In the genomic region with DNA sequence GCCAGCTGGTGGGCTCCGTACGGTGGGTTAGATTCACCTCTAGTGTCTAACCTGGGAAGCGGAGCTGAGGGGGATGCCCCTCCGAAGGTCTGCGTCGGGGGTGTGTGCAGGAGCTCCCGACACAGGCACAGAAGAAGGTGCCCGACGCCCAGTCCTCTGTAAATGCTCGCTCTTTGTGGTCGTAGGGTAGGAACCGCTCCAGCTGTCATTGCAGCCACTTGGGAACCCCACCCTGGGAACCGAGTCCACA, we compare ENCODE assay signal across 8 mouse cellular contexts. TPM values are rescaled to one million over a fixed set of nuclear protein-coding genes. Genes with fewer than 3 reads are reported as not detected.
DNase-seq lines count a peak whose midpoint lies in the region; ATAC-seq and TF ChIP-seq lines count a peak whose summit lies in the region.

No protein-coding gene starts in this region.

- H3K79me2 ChIP-seq in CH12.LX (replicated peaks; ENCODE audit: control insufficient read depth, extremely low read depth, insufficient read depth, poor library complexity, severe bottlenecking): peaks cover 42% of the 10 kb centered on the region

- H3K9ac ChIP-seq in CH12.LX (ENCODE audit: insufficient read depth, low read depth): peak overlapping the region; percentile 96
- H3K9ac ChIP-seq in limb, embryonic 14.5 days (ENCODE audit: low read depth, low read length, severe bottlenecking): peak overlapping the region; percentile 99

- peak overlapping the region; percentile 100 for H3K4me3 ChIP-seq in heart, embryonic 10.5 days
- H3K4me3 ChIP-seq in CH12.LX (replicated peaks in 1 of 3; ENCODE audit: low read depth in 2 of 3, low read length in 2 of 3, poor library complexity in 1 of 3): peak overlapping the region; percentile 81 to 92 (median 84)
- H3K4me3 ChIP-seq in erythroblast, embryonic 14.5 days (replicated peaks): peak overlapping the region; percentile 93
- H3K4me3 ChIP-seq in limb, embryonic 14.5 days (replicated peaks; ENCODE audit: low read length): peak overlapping the region; percentile 99
- peak overlapping the region; percentile 83 for H3K4me3 ChIP-seq in small intestine, adult 2 months (ENCODE audit: low read depth, low read length)

- no peak for TF ChIP-seq EP300 in CH12.LX (IDR thresholded peaks at IDR 0.05; ENCODE audit: low read length)

- H3K36me3 ChIP-seq in heart, embryonic 10.5 days: peaks cover 39% of the 10 kb centered on the region
- H3K36me3 ChIP-seq in CH12.LX (replicated peaks in 1 of 2; ENCODE audit: control insufficient read depth in 1 of 2, insufficient read depth in 1 of 2, low read length in 1 of 2): peaks cover 34 to 40% of the 10 kb centered on the region in 2 experiments
- peaks cover 40% of the 10 kb centered on the region for H3K36me3 ChIP-seq in erythroblast, embryonic 14.5 days (ENCODE audit: control insufficient read depth)
- H3K36me3 ChIP-seq in limb, embryonic 14.5 days (ENCODE audit: control insufficient read depth, insufficient read depth, low read length): peaks cover 41% of the 10 kb centered on the region
- peaks cover 39% of the 10 kb centered on the region for H3K36me3 ChIP-seq in small intestine, adult 2 months (ENCODE audit: control insufficient read depth, insufficient read depth, low read length)

- TF ChIP-seq POLR2A in CH12.LX (IDR thresholded peaks at IDR 0.05; ENCODE audit: low read depth, low read length): no peak
- no peak for TF ChIP-seq POLR2A in limb, embryonic 14.5 days (IDR thresholded peaks at IDR 0.05; ENCODE audit: borderline replicate concordance, extremely low read depth, insufficient read depth, insufficient read length)
- TF ChIP-seq POLR2A in small intestine, adult 2 months (IDR thresholded peaks at IDR 0.05; ENCODE audit: low read depth, low read length): no peak

- DNase-seq in heart, embryonic 10.5 days (ENCODE audit: low spot score): peak; percentile 85
- DNase-seq in heart, adult 18-20 months: no peak
- no peak for DNase-seq in CH12.LX (ENCODE audit: extremely low read depth)
- no peak for DNase-seq in limb, embryonic 14.5 days (ENCODE audit: low spot score)
- DNase-seq in MN1 (ENCODE audit: low spot score): no peak
- no peak for DNase-seq in thymus, postnatal 4 days

- peak overlapping the region; percentile 100 for H3K27ac ChIP-seq in heart, embryonic 10.5 days
- peak overlapping the region; percentile 86 for H3K27ac ChIP-seq in CH12.LX (ENCODE audit: insufficient read depth, low read depth)
- peak overlapping the region; percentile 95 for H3K27ac ChIP-seq in limb, embryonic 14.5 days (replicated peaks; ENCODE audit: low read depth, low read length)
- peak overlapping the region; percentile 97 for H3K27ac ChIP-seq in small intestine, adult 2 months (ENCODE audit: insufficient read depth, low read depth, low read length)

- dilution Hi-C loops in CH12.LX (cut with MboI; ENCODE audit: extremely low pct_ligation_motif_present, extremely low pct_unique_long_range_greater_than_20kb, low sequenced_read_pairs): no loop called here

- in situ Hi-C loops in CH12.LX (cut with MboI; ENCODE audit: low pct_ligation_motif_present, low pct_unique_long_range_greater_than_20kb, low sequenced_read_pairs): loop anchor here (5.0 kb wide), 1 partner anchor 34 kb away; no protein-coding TSS in a partner anchor

- H3K4me1 ChIP-seq in heart, embryonic 10.5 days: peaks cover 23% of the 10 kb centered on the region
- peaks cover 15 to 43% of the 10 kb centered on the region in 2 experiments for H3K4me1 ChIP-seq in CH12.LX (ENCODE audit: control insufficient read depth in 1 of 2, insufficient read depth in 2 of 2)
- peaks cover 35% of the 10 kb centered on the region for H3K4me1 ChIP-seq in erythroblast, embryonic 14.5 days (ENCODE audit: control insufficient read depth)
- H3K4me1 ChIP-seq in limb, embryonic 14.5 days (ENCODE audit: control insufficient read depth, insufficient read depth, low read length): peaks cover 11% of the 10 kb centered on the region
- H3K4me1 ChIP-seq in small intestine, adult 2 months (ENCODE audit: control insufficient read depth, insufficient read depth, insufficient read length, low read length): peaks cover 11% of the 10 kb centered on the region

- no peaks in the 10 kb centered on the region for H3K9me3 ChIP-seq in heart, embryonic 10.5 days
- no peaks in the 10 kb centered on the region for H3K9me3 ChIP-seq in CH12.LX (replicated peaks; ENCODE audit: low read length)
- H3K9me3 ChIP-seq in erythroblast, embryonic 14.5 days (ENCODE audit: control insufficient read depth, low read length): no peaks in the 10 kb centered on the region
- H3K9me3 ChIP-seq in limb, embryonic 14.5 days (ENCODE audit: control insufficient read depth, low read length): no peaks in the 10 kb centered on the region

- TF ChIP-seq CTCF in CH12.LX (conservative IDR thresholded peaks at IDR 0.05 in 1 of 2, IDR thresholded peaks at IDR 0.05 in 1 of 2; ENCODE audit: low read depth in 2 of 2, low read length in 2 of 2): no peak
- no peak for TF ChIP-seq CTCF in small intestine, adult 2 months (IDR thresholded peaks at IDR 0.05; ENCODE audit: extremely low read depth, insufficient read length, insufficient replicate concordance, low read depth, low read length)

- no peak for TF ChIP-seq RAD21 in CH12.LX (IDR thresholded peaks at IDR 0.05; ENCODE audit: low read depth, low read length)

- H3K4me2 ChIP-seq in CH12.LX (ENCODE audit: insufficient read depth, low read depth, poor library complexity, severe bottlenecking): peak overlapping the region; percentile 97; the same call in 1 of the 2 replicates
- peak overlapping the region; percentile 55 for H3K4me2 ChIP-seq in limb, embryonic 14.5 days (replicated peaks; ENCODE audit: low read depth, low read length, severe bottlenecking)

- no peak; the same call in 1 of the 2 replicates for ATAC-seq in limb, embryonic 14.5 days (ENCODE audit: low FRiP score, low read depth)

- no peaks in the 10 kb centered on the region for H3K27me3 ChIP-seq in heart, embryonic 10.5 days (ENCODE audit: insufficient read depth, poor library complexity, severe bottlenecking)
- no peaks in the 10 kb centered on the region for H3K27me3 ChIP-seq in CH12.LX (replicated peaks)
- no peaks in the 10 kb centered on the region for H3K27me3 ChIP-seq in erythroblast, embryonic 14.5 days (ENCODE audit: control insufficient read depth)
- H3K27me3 ChIP-seq in limb, embryonic 14.5 days (ENCODE audit: control insufficient read depth, insufficient read depth, low read length): no peaks in the 10 kb centered on the region
- no peaks in the 10 kb centered on the region for H3K27me3 ChIP-seq in small intestine, adult 2 months (ENCODE audit: control insufficient read depth, insufficient read depth, low read length)

- 0% methylated on average over 13 of the region's 13 CpGs for WGBS in heart, embryonic 10.5 days
- 0% methylated on average over 13 of the region's 13 CpGs for WGBS in limb, embryonic 14.5 days
- under 1% methylated on average over 13 of the region's 13 CpGs for WGBS in small intestine, adult 2 months

TF ChIP-seq in CH12.LX, 34 proteins besides CTCF, POLR2A, EP300 and RAD21:
- TF ChIP-seq RCOR1 (conservative IDR thresholded peaks at IDR 0.05; ENCODE audit: low read depth, low read length): peak; percentile 16; the same call in 1 of the 2 replicates
- no peak; the same call in 1 of the 2 replicates for TF ChIP-seq MEF2A (IDR thresholded peaks at IDR 0.05; ENCODE audit: borderline replicate concordance, low read depth, low read length)
- TF ChIP-seq CHD1 (IDR thresholded peaks at IDR 0.05; ENCODE audit: low read depth, low read length): peak; percentile 97; the same call in 1 of the 2 replicates

RNA-seq across cellular contexts. Expression of a gene that starts 0.7 kb away (rescaled TPM):
- 131 and 174 TPM in 2 replicates for polyA plus RNA-seq in heart, embryonic 10.5 days (2016; fragmentation: Nextera tagmentation; extraction: Ambion mirVana)
- total RNA-seq in heart, adult 18-20 months (2021): 10 to 100 TPM; 68.6 to 69.9 TPM
- total RNA-seq in CH12.LX (2012; rRNA removed): 111 and 148 TPM in 2 replicates
- total RNA-seq in CH12.LX (2014; rRNA removed): 128 and 133 TPM in 2 replicates
- polyA plus RNA-seq in CH12.LX (2012; ENCODE audit: insufficient read length, low read depth): 108 and 131 TPM in 2 replicates
- polyA plus RNA-seq in erythroblast, embryonic 14.5 days (2012): 0.70 and 1.1 TPM in 2 replicates
- polyA plus RNA-seq in limb, embryonic 14.5 days (2012; rRNA removed): 97.3 and 105 TPM in 2 replicates
- polyA plus RNA-seq in limb, embryonic 14.5 days (2014; fragmentation: Nextera tagmentation; extraction: Ambion mirVana): 182 and 200 TPM in 2 replicates
- polyA plus RNA-seq in small intestine, adult 2 months (2012; rRNA removed): 79.2 and 124 TPM in 2 replicates

RNA-seq across cellular contexts. Expression of a gene that starts 20.8 kb away (rescaled TPM):
- polyA plus RNA-seq in heart, embryonic 10.5 days (2016; fragmentation: Nextera tagmentation; extraction: Ambion mirVana): 14.7 and 23.4 TPM in 2 replicates
- 10 to 100 TPM; 32.0 to 35.2 TPM for total RNA-seq in heart, adult 18-20 months (2021)
- 27.0 and 31.8 TPM in 2 replicates for total RNA-seq in CH12.LX (2012; rRNA removed)
- total RNA-seq in CH12.LX (2014; rRNA removed): 38.9 and 44.2 TPM in 2 replicates
- 24.1 and 24.3 TPM in 2 replicates for polyA plus RNA-seq in CH12.LX (2012; ENCODE audit: insufficient read length, low read depth)
- polyA plus RNA-seq in erythroblast, embryonic 14.5 days (2012): 0.18 and 0.27 TPM in 2 replicates
- polyA plus RNA-seq in limb, embryonic 14.5 days (2012; rRNA removed): 18.9 and 19.6 TPM in 2 replicates
- 20.9 and 21.8 TPM in 2 replicates for polyA plus RNA-seq in limb, embryonic 14.5 days (2014; fragmentation: Nextera tagmentation; extraction: Ambion mirVana)
- polyA plus RNA-seq in small intestine, adult 2 months (2012; rRNA removed): 2.2 and 2.9 TPM in 2 replicates

RNA-seq across cellular contexts. Expression of a gene that starts 48.3 kb away (rescaled TPM):
- polyA plus RNA-seq in heart, embryonic 10.5 days (2016; fragmentation: Nextera tagmentation; extraction: Ambion mirVana): 0.38 and 0.97 TPM in 2 replicates
- not detected for total RNA-seq in heart, adult 18-20 months (2021)
- not detected in 2 replicates for total RNA-seq in CH12.LX (2012; rRNA removed)
- not detected in 2 replicates for total RNA-seq in CH12.LX (2014; rRNA removed)
- polyA plus RNA-seq in CH12.LX (2012; ENCODE audit: insufficient read length, low read depth): not detected in 2 replicates
- not detected in 2 replicates for polyA plus RNA-seq in erythroblast, embryonic 14.5 days (2012)
- 0.03 TPM in 1 of 2 replicates, not detected in the other for polyA plus RNA-seq in limb, embryonic 14.5 days (2012; rRNA removed)
- polyA plus RNA-seq in limb, embryonic 14.5 days (2014; fragmentation: Nextera tagmentation; extraction: Ambion mirVana): not detected in 2 replicates
- not detected in 2 replicates for polyA plus RNA-seq in small intestine, adult 2 months (2012; rRNA removed)

Comparison
In these comparisons a context has a peak if more than half of its experiments do, and no peak if none do; other contexts are left out.
1. RNA of a gene that starts 0.7 kb away (polyA plus RNA-seq): 97.3 to 200 TPM in limb, embryonic 14.5 days, 131 to 174 TPM in heart, embryonic 10.5 days, 108 to 131 TPM in CH12.LX and 79.2 to 124 TPM in small intestine, adult 2 months; 0.70 to 1.1 TPM in erythroblast, embryonic 14.5 days; every median in the first group is over 10 times any median in the second.
2. Peak in every context shown above with its lines, with median percentiles within 50 percentile points of each other: H3K27ac ChIP-seq and H3K4me3 ChIP-seq.